Mouse (Mus musculus) CD4-positive, CD25-positive, alpha-beta regulatory T cell, adult 4 months (primary cell): Measurements from ENCODE around the gene Zfp952. TPM values are rescaled to one million over a fixed set of nuclear protein-coding genes. Genes with fewer than 3 reads are reported as not detected.

ENCODE experiments used
- polyA plus RNA-seq, 2 experiments: library from polyadenylated mRNA; unstranded; fragments of 100-300 nt; shearing (Covaris generic); gene quantifications; one replicate each; pipeline ENCODE4 v1.2.1; 2017

Gene Zfp952
- polyA plus RNA-seq, 2 experiments from 2014 or later: 14.7 to 17.3 TPM

Other genes starting within 250 kb of the Zfp952 start
- 10 to 100 TPM; 45.8 to 50.5 TPM for gene Zfp871, start 204.8 kb upstream of the Zfp952 start, polyA plus RNA-seq
- under 1 TPM; 0.22 to 0.98 TPM for gene Zfp811, start 183.2 kb upstream of the Zfp952 start, polyA plus RNA-seq
- gene Zfp799, start 162.9 kb upstream of the Zfp952 start, polyA plus RNA-seq: 1 to 10 TPM; 4.3 to 6.8 TPM
- gene Zfp870, start 101.5 kb upstream of the Zfp952 start, polyA plus RNA-seq: 10 to 100 TPM; 11.6 to 13.8 TPM
- not detected for gene Cyp4f14, start 75.8 kb upstream of the Zfp952 start, polyA plus RNA-seq
- 10 to 100 TPM; 43.6 to 81.3 TPM for gene Cyp4f13, start 45.7 kb upstream of the Zfp952 start, polyA plus RNA-seq
- gene Zfp472, start 27.3 kb upstream of the Zfp952 start, polyA plus RNA-seq: 10 to 100 TPM; 23.1 to 26.6 TPM
- 1 to 10 TPM; 7.8 to 9.7 TPM for gene Zfp763, start 40.3 kb downstream of the Zfp952 start, polyA plus RNA-seq
- not detected for gene 4921501E09Rik, start 74.9 kb downstream of the Zfp952 start, polyA plus RNA-seq
- gene Zfp563, start 96.2 kb downstream of the Zfp952 start, polyA plus RNA-seq: 1 to 10 TPM; 6.5 to 7.0 TPM
- not detected for gene Morc2b, start 146.6 kb downstream of the Zfp952 start, polyA plus RNA-seq
- not detected for gene Olfr55, start 175.3 kb downstream of the Zfp952 start, polyA plus RNA-seq
- not detected for gene Olfr239, start 198.2 kb downstream of the Zfp952 start, polyA plus RNA-seq
- not detected for gene Olfr1564, start 228.6 kb downstream of the Zfp952 start, polyA plus RNA-seq